Mouse (Mus musculus): ENCODE measurements at regions not wholly inside any gene's neighbourhood (a gene's known extent, or its start where the extent isn't known, plus 50 kb on each side); places are given as distances from the start of the nearest gene placed in this dataset.
"Not testable (repeated sequence)": the region's sequence is repeated elsewhere in the genome, so short reads cannot be mapped to it uniquely, and the experiment has no call there.

DNA sequence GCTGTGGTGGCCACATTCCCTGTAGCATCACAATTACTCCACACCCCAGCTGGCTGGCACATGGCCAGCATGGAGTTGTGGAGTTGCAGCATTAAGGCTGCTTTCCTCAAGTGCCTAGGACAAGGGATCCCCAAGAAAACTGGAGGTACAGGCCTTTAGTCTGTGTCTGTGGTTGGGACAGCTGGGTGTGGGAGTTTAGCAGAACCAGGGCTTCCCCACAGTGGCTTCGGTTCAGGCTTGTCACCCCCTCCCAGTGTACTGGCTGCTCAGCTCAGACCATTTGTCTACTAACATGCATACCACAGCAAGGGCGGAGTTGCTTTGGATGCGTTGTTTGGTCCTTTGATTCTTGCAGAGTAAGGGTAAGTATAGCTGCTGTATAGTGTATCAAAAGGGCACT, 79.1 kb upstream of the Neurl1b start:
- no peak for DNase-seq (ENCODE audit: low read depth)

DNA sequence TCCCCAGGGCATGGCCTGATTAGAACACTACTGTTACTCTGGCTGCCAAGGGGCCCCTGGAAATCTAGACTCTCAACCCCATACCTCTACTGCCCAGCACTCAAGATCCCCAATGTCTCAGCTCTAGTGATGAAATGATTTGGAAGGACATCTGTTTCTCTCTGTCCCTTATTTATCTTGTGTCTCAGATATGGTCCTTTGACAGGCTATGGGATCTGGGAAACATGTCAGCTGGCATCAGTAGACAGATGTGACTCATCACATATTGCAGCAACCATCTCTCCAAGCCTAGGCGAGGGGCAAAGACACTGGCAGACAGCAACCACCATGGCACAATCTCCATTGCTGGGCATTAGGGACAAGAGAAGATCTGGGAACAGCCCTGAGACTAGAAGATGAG, 78.6 kb upstream of the Neurl1b start:
- DNase-seq (ENCODE audit: low read depth), result peak; percentile 27

- DNase-seq (ENCODE audit: low read depth), result no peak
Observed at GRCm38 (mm10) chr17:26337106-26337505, 77.5 kb upstream of the Neurl1b start.

GRCm38 (mm10) chr17:26345436-26345835, 69.2 kb upstream of the Neurl1b start:
- DNase-seq (ENCODE audit: low read depth), result not testable (repeated sequence)

DNA sequence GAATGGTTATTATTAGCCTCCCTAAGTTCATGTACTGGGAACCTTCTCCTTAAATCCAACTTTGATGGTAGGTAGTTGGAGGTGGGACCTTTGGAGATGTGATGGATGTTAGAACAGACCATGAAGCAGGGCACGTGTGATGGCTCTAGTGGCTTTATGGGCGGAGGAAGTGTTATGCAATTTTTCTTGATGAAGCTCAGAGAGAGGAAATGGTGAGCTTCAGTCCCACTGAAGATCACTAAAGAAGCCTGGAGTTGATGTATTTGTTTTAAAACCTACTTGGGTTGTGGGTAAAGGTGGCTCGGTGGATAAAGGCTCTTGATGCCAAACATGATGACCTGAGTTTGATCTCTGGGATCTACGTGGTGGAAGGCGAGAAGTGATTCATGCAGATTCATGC, 66.5 kb upstream of the Neurl1b start:
- DNase-seq (ENCODE audit: low read depth), result no peak

GRCm38 (mm10) chr17:26349741-26350140, 64.9 kb upstream of the Neurl1b start:
- DNase-seq (ENCODE audit: low read depth), result peak; percentile 42

GRCm38 (mm10) chr17:26350216-26350615, 64.4 kb upstream of the Neurl1b start:
- DNase-seq (ENCODE audit: low read depth), result peak; percentile 45

- no peak for DNase-seq (ENCODE audit: low read depth)
Observed at GRCm38 (mm10) chr17:26351991-26352390, 62.6 kb upstream of the Neurl1b start.

GRCm38 (mm10) chr17:26352712-26353111, 61.9 kb upstream of the Neurl1b start:
- no peak for DNase-seq (ENCODE audit: low read depth)

GRCm38 (mm10) chr17:26354431-26354830, 60.2 kb upstream of the Neurl1b start:
- no peak for DNase-seq (ENCODE audit: low read depth)

DNA sequence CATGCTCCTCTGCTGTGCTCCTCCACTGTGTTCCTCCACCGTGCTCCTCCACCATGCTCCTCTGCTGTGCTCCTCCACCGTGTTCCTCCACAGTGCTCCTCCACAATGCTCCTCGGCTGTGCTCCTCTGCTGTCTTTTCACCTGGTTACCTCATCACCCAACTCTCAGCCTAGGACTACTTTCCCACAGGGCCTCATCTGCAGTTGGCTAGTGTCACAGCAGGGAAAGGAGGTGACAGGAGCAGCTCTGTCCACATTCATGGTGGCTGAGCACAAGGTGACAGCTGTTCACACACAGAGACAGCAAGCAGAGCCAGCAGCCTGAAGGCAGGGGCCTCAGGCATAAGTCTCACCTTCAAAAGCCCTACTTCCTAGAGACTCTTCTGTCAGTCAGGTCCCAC, 59.3 kb upstream of the Neurl1b start:
- DNase-seq (ENCODE audit: low read depth), result no peak

GRCm38 (mm10) chr17:26356906-26357305, 57.7 kb upstream of the Neurl1b start:
- DNase-seq (ENCODE audit: low read depth), result no peak

- peak; percentile 33 for DNase-seq (ENCODE audit: low read depth)
Observed at GRCm38 (mm10) chr17:26357784-26358183, 56.8 kb upstream of the Neurl1b start.

DNA sequence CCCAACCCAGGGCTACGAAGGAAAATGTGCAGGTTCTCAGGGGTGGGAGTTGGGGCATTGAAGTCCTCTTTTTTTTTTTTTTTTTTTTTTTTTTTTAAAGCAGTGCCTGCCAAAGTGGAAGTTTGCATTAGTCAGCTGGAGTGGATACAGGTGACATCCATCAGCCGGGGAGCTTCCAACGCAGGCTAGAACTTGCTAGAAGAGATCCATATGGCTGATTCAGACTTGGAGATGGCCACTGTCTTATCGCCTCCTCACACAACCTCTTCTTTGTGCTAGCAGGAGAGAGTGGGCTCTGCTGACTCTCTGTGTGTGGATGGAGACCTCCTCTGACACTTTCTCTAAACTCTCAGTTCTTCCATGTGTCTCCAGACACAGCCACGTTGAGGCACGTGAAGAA, 53.9 kb upstream of the Neurl1b start:
- no peak for DNase-seq (ENCODE audit: low read depth)

GRCm38 (mm10) chr17:26361420-26361819, 53.2 kb upstream of the Neurl1b start:
- no peak for DNase-seq (ENCODE audit: low read depth)

DNA sequence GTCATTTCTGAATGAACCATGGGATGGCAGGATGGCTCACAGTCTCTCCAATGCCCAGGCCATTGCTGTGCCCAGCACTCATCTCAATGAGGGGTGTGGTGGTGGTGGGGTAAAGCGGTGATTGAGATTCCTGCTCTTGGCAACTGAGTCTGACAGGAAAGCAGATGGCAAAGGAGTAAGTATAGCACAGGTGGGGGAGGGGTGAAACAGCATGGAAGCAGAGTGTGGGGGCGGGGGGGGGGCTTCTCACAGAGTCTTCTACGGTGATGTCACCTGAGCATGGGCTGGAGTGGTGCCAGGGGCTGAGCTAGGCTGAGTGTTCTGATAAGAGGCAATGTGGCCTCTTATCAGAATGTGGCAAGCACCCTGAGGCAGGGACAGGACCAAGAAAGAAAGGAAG, 52.6 kb upstream of the Neurl1b start:
- DNase-seq (ENCODE audit: low read depth), result peak; percentile 28

GRCm38 (mm10) chr17:26362586-26363361, 51.9 kb upstream of the Neurl1b start:
- peak; percentile 41 for DNase-seq (ENCODE audit: low read depth)

GRCm38 (mm10) chr17:26363853-26364532, 50.6 kb upstream of the Neurl1b start:
- DNase-seq (ENCODE audit: low read depth), result no peak

All from NIH3T3 (cell line).